Mouse (Mus musculus): ENCODE results near the gene Cadm4. TPM values are rescaled to one million over a fixed set of nuclear protein-coding genes. Genes with fewer than 3 reads are reported as not detected.
"Not testable (repeated sequence)": the region's sequence is repeated elsewhere in the genome, so short reads cannot be mapped to it uniquely, and the experiment has no call there.

The Cadm4 gene
- polyA plus RNA-seq, 1 experiment from 2014 or later: 0.65 TPM

DNA sequence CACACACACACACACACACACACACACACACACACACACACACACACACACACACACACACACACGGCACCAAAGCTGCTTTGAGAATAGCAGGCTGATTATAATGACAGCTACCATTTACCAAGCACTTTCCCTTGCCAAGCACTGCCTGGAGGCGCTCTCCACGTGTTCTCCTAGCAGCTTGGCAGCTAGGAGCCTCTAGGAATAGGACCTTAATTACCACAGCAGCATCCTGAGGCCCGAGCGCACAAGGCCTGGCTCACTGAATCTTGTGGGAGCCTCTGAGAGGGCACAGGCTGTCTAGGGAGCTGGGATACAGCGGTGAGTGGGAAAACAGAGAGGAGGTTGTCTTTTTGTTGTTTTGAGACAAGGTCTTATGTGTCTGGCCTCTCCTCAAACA, 35.8 kb downstream of the Cadm4 start:
- Histone ChIP-seq H3K4me1 (replicated peaks) (no peaks in the 10 kb centered on the region), H3K9ac (no peak overlapping the region), H3K4me2 (no peak overlapping the region), H3K4me3 (no peak overlapping the region), H3K9me3 (replicated peaks) (no peaks in the 10 kb centered on the region), H3K27ac (ENCODE audit: poor library complexity, severe bottlenecking) (no peak overlapping the region), H3K36me3 (peaks cover 9% of the 10 kb centered on the region), H3K27me3 (replicated peaks) (no peaks in the 10 kb centered on the region)
- 58% methylated on average over 6 of the region's 6 CpGs for WGBS
- no peak for ATAC-seq (ENCODE audit: insufficient number of reproducible peaks, low FRiP score)

DNA sequence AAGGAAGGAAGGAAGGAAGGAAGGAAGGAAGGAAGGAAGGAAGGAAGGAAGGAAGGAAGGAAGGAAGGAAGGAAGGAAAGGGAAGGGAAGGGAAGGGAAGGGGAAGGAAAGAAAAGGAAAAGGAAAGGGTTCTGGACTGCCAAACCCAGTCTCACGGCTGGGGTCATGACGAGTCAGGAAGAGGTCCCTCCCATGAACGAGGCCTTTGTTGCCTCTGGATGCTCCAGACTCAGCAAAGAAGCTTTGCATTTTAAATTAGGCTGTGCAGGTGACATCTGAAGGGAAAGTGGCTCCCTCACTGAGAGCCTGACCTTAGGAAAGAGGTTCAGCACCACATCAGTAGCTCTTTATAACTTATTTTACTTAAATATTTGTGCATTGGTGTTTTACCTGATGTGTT, 37.3 kb downstream of the Cadm4 start:
- Histone ChIP-seq H3K36me3 (peaks cover 4% of the 10 kb centered on the region), H3K4me2 (no peak overlapping the region), H3K4me1 (replicated peaks) (no peaks in the 10 kb centered on the region), H3K27me3 (replicated peaks) (no peaks in the 10 kb centered on the region), H3K27ac (ENCODE audit: poor library complexity, severe bottlenecking) (no peak overlapping the region), H3K4me3 (no peak overlapping the region), H3K9ac (no peak overlapping the region), H3K9me3 (replicated peaks) (no peaks in the 10 kb centered on the region)
- no peak for ATAC-seq (ENCODE audit: insufficient number of reproducible peaks, low FRiP score)
- 46% methylated on average over 3 of the region's 3 CpGs for WGBS

GRCm38 (mm10) chr7:24520054-24520453, 38.2 kb downstream of the Cadm4 start:
- H3K4me3 ChIP-seq; H3K9me3 ChIP-seq (replicated peaks); H3K27me3 ChIP-seq (replicated peaks); H3K4me1 ChIP-seq (replicated peaks); H3K27ac ChIP-seq (ENCODE audit: poor library complexity, severe bottlenecking); H3K4me2 ChIP-seq; ATAC-seq (ENCODE audit: insufficient number of reproducible peaks, low FRiP score); H3K36me3 ChIP-seq; H3K9ac ChIP-seq: not testable (repeated sequence)
- WGBS: 83% methylated on average over 10 of the region's 10 CpGs

DNA sequence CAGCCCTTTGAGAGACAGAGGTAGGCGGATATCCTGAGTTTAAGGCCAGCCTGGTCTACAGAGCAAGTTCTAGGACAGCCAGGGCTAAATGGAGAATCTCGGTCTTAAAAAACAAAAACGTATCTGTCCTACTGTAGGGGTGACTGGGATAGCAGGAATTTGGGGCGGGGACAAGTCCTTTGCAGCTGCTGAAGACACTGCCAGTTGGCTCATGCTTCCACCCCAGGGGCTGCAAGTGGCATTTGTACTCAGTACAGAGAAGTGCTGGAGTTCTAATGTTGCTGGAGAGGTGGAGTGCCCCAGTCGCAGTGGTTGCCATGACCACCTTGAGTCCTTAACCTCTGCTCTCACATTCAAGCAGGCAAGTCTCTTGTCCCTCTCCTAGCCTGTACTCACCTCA, 41.0 kb downstream of the Cadm4 start:
- Histone ChIP-seq H3K4me3 (no peak overlapping the region), H3K9ac (no peak overlapping the region), H3K27me3 (replicated peaks) (no peaks in the 10 kb centered on the region), H3K36me3 (no peaks in the 10 kb centered on the region), H3K27ac (ENCODE audit: poor library complexity, severe bottlenecking) (no peak overlapping the region), H3K4me2 (no peak overlapping the region), H3K4me1 (replicated peaks) (no peaks in the 10 kb centered on the region), H3K9me3 (replicated peaks) (no peaks in the 10 kb centered on the region)
- ATAC-seq (ENCODE audit: insufficient number of reproducible peaks, low FRiP score): no peak
- WGBS: 60% methylated on average over 5 of the region's 5 CpGs

DNA sequence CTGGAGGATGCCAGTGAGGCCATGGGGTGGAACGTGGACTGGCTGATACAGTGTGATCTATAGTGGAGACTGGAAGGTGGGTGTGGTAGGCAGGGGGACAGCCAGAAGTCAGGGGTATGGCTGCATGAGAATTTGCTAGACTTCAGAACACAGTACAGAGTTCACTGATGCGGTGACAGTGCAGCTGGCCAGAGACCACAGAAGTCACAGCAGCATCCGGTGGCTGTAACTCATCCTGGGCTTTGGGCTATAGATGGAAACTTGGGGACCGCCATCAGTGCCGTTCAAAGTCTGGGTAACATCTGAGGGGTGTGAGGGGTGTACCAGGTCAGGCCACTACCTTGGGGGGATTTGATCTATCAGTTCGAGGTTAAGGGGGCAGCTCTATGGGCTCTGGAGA, 41.9 kb downstream of the Cadm4 start:
- Histone ChIP-seq H3K27ac (ENCODE audit: poor library complexity, severe bottlenecking) (no peak overlapping the region), H3K4me3 (no peak overlapping the region), H3K27me3 (replicated peaks) (no peaks in the 10 kb centered on the region), H3K4me2 (no peak overlapping the region), H3K9me3 (replicated peaks) (no peaks in the 10 kb centered on the region), H3K36me3 (no peaks in the 10 kb centered on the region), H3K9ac (no peak overlapping the region), H3K4me1 (replicated peaks) (no peaks in the 10 kb centered on the region)
- WGBS: 80% methylated on average over 6 of the region's 6 CpGs
- no peak for ATAC-seq (ENCODE audit: insufficient number of reproducible peaks, low FRiP score)

GRCm38 (mm10) chr7:24524978-24525377, 43.2 kb downstream of the Cadm4 start:
- Histone ChIP-seq H3K4me3 (no peak overlapping the region), H3K9ac (no peak overlapping the region), H3K4me2 (no peak overlapping the region), H3K9me3 (replicated peaks) (no peaks in the 10 kb centered on the region), H3K27me3 (replicated peaks) (no peaks in the 10 kb centered on the region), H3K36me3 (no peaks in the 10 kb centered on the region), H3K27ac (ENCODE audit: poor library complexity, severe bottlenecking) (no peak overlapping the region), H3K4me1 (replicated peaks) (peaks cover 8% of the 10 kb centered on the region)
- WGBS: 79% methylated on average over 6 of the region's 6 CpGs
- no peak for ATAC-seq (ENCODE audit: insufficient number of reproducible peaks, low FRiP score)

GRCm38 (mm10) chr7:24525686-24526420, 44.0 kb downstream of the Cadm4 start:
- H3K4me3 ChIP-seq: no peak overlapping the region
- WGBS: 86% methylated on average over 12 of the region's 12 CpGs
- H3K27me3 ChIP-seq (replicated peaks): no peaks in the 10 kb centered on the region
- H3K4me2 ChIP-seq: no peak overlapping the region
- H3K4me1 ChIP-seq (replicated peaks): peaks cover 8% of the 10 kb centered on the region
- no peak overlapping the region for H3K27ac ChIP-seq (ENCODE audit: poor library complexity, severe bottlenecking)
- ATAC-seq (ENCODE audit: insufficient number of reproducible peaks, low FRiP score): no peak
- no peak overlapping the region for H3K9ac ChIP-seq
- no peaks in the 10 kb centered on the region for H3K9me3 ChIP-seq (replicated peaks)
- no peaks in the 10 kb centered on the region for H3K36me3 ChIP-seq

GRCm38 (mm10) chr7:24528861-24529260, 47.0 kb downstream of the Cadm4 start:
- no peak overlapping the region for H3K27ac ChIP-seq (ENCODE audit: poor library complexity, severe bottlenecking)
- ATAC-seq (ENCODE audit: insufficient number of reproducible peaks, low FRiP score): no peak
- peaks cover 10% of the 10 kb centered on the region for H3K27me3 ChIP-seq (replicated peaks)
- peaks cover 17% of the 10 kb centered on the region for H3K4me1 ChIP-seq (replicated peaks)
- 91% methylated on average over 11 of the region's 11 CpGs for WGBS
- no peak overlapping the region for H3K9ac ChIP-seq
- H3K4me3 ChIP-seq: no peak overlapping the region
- H3K9me3 ChIP-seq (replicated peaks): no peaks in the 10 kb centered on the region
- peaks cover 12% of the 10 kb centered on the region for H3K36me3 ChIP-seq
- H3K4me2 ChIP-seq: peak overlapping the region; percentile 92; the same call in 1 of the 2 replicates

GRCm38 (mm10) chr7:24529580-24529979, 47.8 kb downstream of the Cadm4 start:
- peak overlapping the region; percentile 92 for H3K4me2 ChIP-seq
- 49% methylated on average over 11 of the region's 11 CpGs for WGBS
- peaks cover 22% of the 10 kb centered on the region for H3K4me1 ChIP-seq (replicated peaks)
- H3K27ac ChIP-seq (ENCODE audit: poor library complexity, severe bottlenecking): peak overlapping the region; percentile 88
- peak overlapping the region; percentile 62 for H3K4me3 ChIP-seq
- peaks cover 14% of the 10 kb centered on the region for H3K27me3 ChIP-seq (replicated peaks)
- H3K9ac ChIP-seq: peak overlapping the region; percentile 83
- H3K9me3 ChIP-seq (replicated peaks): no peaks in the 10 kb centered on the region
- no peak for ATAC-seq (ENCODE audit: insufficient number of reproducible peaks, low FRiP score)
- peaks cover 19% of the 10 kb centered on the region for H3K36me3 ChIP-seq

DNA sequence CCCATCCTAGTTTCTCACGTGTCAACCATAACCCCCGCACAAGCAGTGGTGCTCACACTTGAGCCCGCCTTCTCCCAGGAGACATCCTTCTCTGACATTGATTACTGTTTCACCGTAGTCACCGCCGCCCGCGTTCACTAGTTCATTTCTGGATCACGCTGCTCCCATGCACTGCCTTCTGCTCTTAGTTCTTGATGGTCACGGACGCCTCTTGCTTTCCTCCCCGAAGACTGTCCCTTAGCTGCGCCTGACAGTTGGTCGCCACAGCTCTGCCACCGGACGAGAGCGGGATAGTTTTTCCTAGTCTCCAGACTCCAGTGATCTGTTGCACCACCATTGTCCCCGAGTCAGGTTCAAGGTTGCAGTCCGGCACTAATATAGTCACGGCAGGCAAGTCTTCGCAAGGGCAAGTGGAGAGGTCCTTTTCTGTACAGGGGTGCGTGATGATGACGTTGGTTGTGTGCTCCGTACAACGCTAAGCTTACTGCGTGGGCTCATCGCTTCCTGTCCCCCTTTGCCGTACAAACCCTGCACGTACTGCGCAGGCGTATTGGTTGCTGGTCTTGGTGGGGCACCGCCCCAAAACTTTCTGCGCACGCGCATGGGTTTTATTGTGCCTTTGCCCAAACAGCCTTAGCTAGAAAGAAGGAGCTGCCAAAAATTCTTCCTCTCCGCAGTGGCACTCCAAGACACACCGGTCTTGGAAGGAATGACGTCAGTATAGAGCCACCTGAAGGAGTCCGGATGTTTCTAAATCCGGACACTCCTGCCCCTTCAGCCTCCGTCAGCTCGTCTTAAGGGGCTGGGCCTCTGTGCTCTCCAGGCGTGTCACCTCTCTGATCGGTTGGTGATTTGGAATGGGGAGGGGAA, 48.5 kb downstream of the Cadm4 start, which contains the start of gene Irgq:
Gene Irgq (plus strand): TSS at position 628 of the 870 bp plus-strand sequence.
- WGBS: under 1% methylated on average over 44 of the region's 44 CpGs
- peak; percentile 96 for ATAC-seq (ENCODE audit: insufficient number of reproducible peaks, low FRiP score)
- Histone ChIP-seq H3K27ac (ENCODE audit: poor library complexity, severe bottlenecking) (peak within 1 kb of the TSS; percentile 88), H3K27me3 (replicated peaks) (peaks cover 14% of the 10 kb centered on the region), H3K36me3 (peaks cover 26% of the 10 kb centered on the region), H3K4me1 (replicated peaks) (peaks cover 22% of the 10 kb centered on the region), H3K4me2 (peak within 1 kb of the TSS; percentile 92), H3K4me3 (peak within 1 kb of the TSS; percentile 62), H3K9ac (peak within 1 kb of the TSS; percentile 91), H3K9me3 (replicated peaks) (no peaks in the 10 kb centered on the region)

GRCm38 (mm10) chr7:24531211-24531971, 49.6 kb downstream of the Cadm4 start:
- peaks cover 14% of the 10 kb centered on the region for H3K27me3 ChIP-seq (replicated peaks)
- WGBS: 2% methylated on average over 43 of the region's 43 CpGs
- peak overlapping the region; percentile 92 for H3K4me2 ChIP-seq

More at GRCm38 (mm10) chr7:24531211-24531971, 49.6 kb downstream of the Cadm4 start:
- H3K9me3 ChIP-seq (replicated peaks): no peaks in the 10 kb centered on the region
- ATAC-seq (ENCODE audit: insufficient number of reproducible peaks, low FRiP score): peak; percentile 62
- H3K27ac ChIP-seq (ENCODE audit: poor library complexity, severe bottlenecking): peak overlapping the region; percentile 44
- peak overlapping the region; percentile 62 for H3K4me3 ChIP-seq
- peaks cover 37% of the 10 kb centered on the region for H3K36me3 ChIP-seq
- H3K9ac ChIP-seq: peak overlapping the region; percentile 91
- peaks cover 22% of the 10 kb centered on the region for H3K4me1 ChIP-seq (replicated peaks)

All from heart, embryonic 12.5 days (tissue).